ENCODE assay signal across 10 mouse cellular contexts in genomic region chr8:105350186-105350585, GRCm38 (mm10). TPM values are rescaled to one million over a fixed set of nuclear protein-coding genes. Genes with fewer than 3 reads are reported as not detected.
DNase-seq lines count a peak whose midpoint lies in the region; ATAC-seq and TF ChIP-seq lines count a peak whose summit lies in the region.
"Had no signal": no experiment of that assay in that cellular context is flagged by ENCODE, and none has a peak within 500 bp of the region (broad histone marks: within the 10 kb centered on the region; RNA-seq: fewer than 3 reads in every experiment).

No protein-coding gene starts in this region.

- no peak for TF ChIP-seq CTCF in stomach, postnatal 0 days (IDR thresholded peaks at IDR 0.05; ENCODE audit: low read depth)
- no peak for TF ChIP-seq CTCF in intestine, postnatal 0 days (IDR thresholded peaks at IDR 0.05; ENCODE audit: low read depth)

- H3K4me2 ChIP-seq in heart, embryonic 14.5 days (ENCODE audit: low read length), result peak overlapping the region; percentile 97
- H3K4me2 ChIP-seq in stomach, embryonic 14.5 days (replicated peaks; ENCODE audit: low read depth, low read length), result peak overlapping the region; percentile 95
- H3K4me2 ChIP-seq in stomach, postnatal 0 days (replicated peaks; ENCODE audit: low read depth), result no peak overlapping the region
- H3K4me2 ChIP-seq in intestine, postnatal 0 days (replicated peaks; ENCODE audit: low read depth), result peak overlapping the region; percentile 95; the same call in 1 of the 2 replicates
- H3K4me2 ChIP-seq in stomach, embryonic 16.5 days (ENCODE audit: low read depth, low read length), result peak overlapping the region; percentile 17; the same call in 1 of the 2 replicates

- no peak overlapping the region for H3K9ac ChIP-seq in heart, embryonic 14.5 days (ENCODE audit: low read length)
- H3K9ac ChIP-seq in stomach, embryonic 14.5 days (replicated peaks; ENCODE audit: low read depth, low read length), result 0 out of 2 replicates have a peak overlapping the region, but pooled peaks have one; percentile 3
- H3K9ac ChIP-seq in stomach, postnatal 0 days (ENCODE audit: low read length), result no peak overlapping the region
- H3K9ac ChIP-seq in intestine, postnatal 0 days (ENCODE audit: low read depth, low read length), result no peak overlapping the region
- H3K9ac ChIP-seq in stomach, embryonic 16.5 days (ENCODE audit: low read length), result no peak overlapping the region

- no peak for ATAC-seq in heart, embryonic 14.5 days (ENCODE audit: insufficient number of reproducible peaks, insufficient read depth, low FRiP score, low read depth)
- ATAC-seq in stomach, embryonic 14.5 days (ENCODE audit: insufficient number of reproducible peaks, insufficient read depth, low FRiP score, low read depth), result no peak
- no peak for ATAC-seq in stomach, postnatal 0 days (ENCODE audit: low FRiP score, low TSS enrichment)
- no peak for ATAC-seq in intestine, postnatal 0 days
- no peak for ATAC-seq in stomach, embryonic 16.5 days (ENCODE audit: insufficient read depth, low FRiP score)

- peaks cover 28 to 30% of the 10 kb centered on the region in 2 experiments for H3K4me1 ChIP-seq in heart, embryonic 14.5 days (ENCODE audit: control insufficient read depth in 2 of 2, insufficient read depth in 2 of 2, low read length in 2 of 2)
- H3K4me1 ChIP-seq in stomach, embryonic 14.5 days (ENCODE audit: control insufficient read depth, insufficient read depth, low read length), result peaks cover 16% of the 10 kb centered on the region
- H3K4me1 ChIP-seq in stomach, postnatal 0 days (replicated peaks; ENCODE audit: control insufficient read depth, insufficient read depth), result peaks cover 8% of the 10 kb centered on the region; the same call in 1 of the 2 replicates
- peaks cover 15% of the 10 kb centered on the region for H3K4me1 ChIP-seq in intestine, postnatal 0 days (replicated peaks; ENCODE audit: control insufficient read depth, insufficient read depth, low read length)
- H3K4me1 ChIP-seq in stomach, embryonic 16.5 days (ENCODE audit: control insufficient read depth, insufficient read depth, low read length), result peaks cover 20% of the 10 kb centered on the region

- DNase-seq in heart, postnatal 10 days, result no peak
- DNase-seq in stomach, postnatal 0 days (ENCODE audit: low spot score), result no peak
- no peak for DNase-seq in adrenal gland, adult 8-10 months
- DNase-seq in adrenal gland, adult 18-20 months (ENCODE audit: low spot score in 2 of 2), result no peak
- DNase-seq: lung, postnatal 14 days had no signal

- 0 out of 2 replicates have a peak, but pooled peaks cover 5% of the 10 kb centered on the region for H3K27me3 ChIP-seq in heart, embryonic 14.5 days (ENCODE audit: control insufficient read depth, insufficient read depth, low read length)
- H3K27me3 ChIP-seq in stomach, embryonic 14.5 days (ENCODE audit: control insufficient read depth, insufficient read depth, low read length), result no peaks in the 10 kb centered on the region
- no peaks in the 10 kb centered on the region for H3K27me3 ChIP-seq in stomach, postnatal 0 days (ENCODE audit: control insufficient read depth, insufficient read depth, low read length)
- H3K27me3 ChIP-seq in intestine, postnatal 0 days (replicated peaks; ENCODE audit: control insufficient read depth, insufficient read depth, low read length), result peaks cover 14% of the 10 kb centered on the region; the same call in 1 of the 2 replicates
- H3K27me3 ChIP-seq in stomach, embryonic 16.5 days (ENCODE audit: control insufficient read depth, insufficient read depth, low read length), result peaks cover 6% of the 10 kb centered on the region; the same call in 1 of the 2 replicates

- no peak for TF ChIP-seq EP300 in stomach, postnatal 0 days (optimal IDR thresholded peaks at IDR 0.05)

- H3K27ac ChIP-seq in heart, embryonic 14.5 days (replicated peaks in 1 of 2; ENCODE audit: control insufficient read depth in 1 of 2, insufficient read depth in 1 of 2, low read depth in 2 of 2, low read length in 2 of 2), result no peak overlapping the region
- H3K27ac ChIP-seq in stomach, embryonic 14.5 days (ENCODE audit: low read length), result no peak overlapping the region
- H3K27ac ChIP-seq in stomach, postnatal 0 days (replicated peaks), result no peak overlapping the region
- H3K27ac ChIP-seq in intestine, postnatal 0 days (ENCODE audit: low read depth, low read length), result no peak overlapping the region
- no peak overlapping the region for H3K27ac ChIP-seq in stomach, embryonic 16.5 days (ENCODE audit: low read length)

- intact Hi-C loops in heart, postnatal 10 days (cut with DNase I), result no loop called here

- no peaks in the 10 kb centered on the region for H3K36me3 ChIP-seq in heart, embryonic 14.5 days (ENCODE audit: control insufficient read depth, insufficient read depth, low read length)
- H3K36me3 ChIP-seq in stomach, embryonic 14.5 days (ENCODE audit: control insufficient read depth, insufficient read depth, low read length), result no peaks in the 10 kb centered on the region
- no peaks in the 10 kb centered on the region for H3K36me3 ChIP-seq in stomach, postnatal 0 days (ENCODE audit: control insufficient read depth, insufficient read depth, low read length)
- no peaks in the 10 kb centered on the region for H3K36me3 ChIP-seq in intestine, postnatal 0 days (ENCODE audit: control insufficient read depth, insufficient read depth)
- no peaks in the 10 kb centered on the region for H3K36me3 ChIP-seq in stomach, embryonic 16.5 days (ENCODE audit: control insufficient read depth, insufficient read depth, low read length)
- H3K36me3 ChIP-seq: G1E had no signal

- H3K4me3 ChIP-seq in heart, embryonic 14.5 days (ENCODE audit: control insufficient read depth in 1 of 2, insufficient read depth in 1 of 2, low read depth in 1 of 2, low read length in 2 of 2), result peak overlapping the region in 1 of 2 experiments; percentile 77; a peak in 1 of 4 replicates
- H3K4me3 ChIP-seq in stomach, embryonic 14.5 days (ENCODE audit: low read depth, low read length), result peak overlapping the region; percentile 80; the same call in 1 of the 2 replicates
- no peak overlapping the region for H3K4me3 ChIP-seq in stomach, postnatal 0 days (ENCODE audit: low read depth, low read length)
- H3K4me3 ChIP-seq in intestine, postnatal 0 days (ENCODE audit: low read depth, low read length), result 0 out of 2 replicates have a peak overlapping the region, but pooled peaks have one; percentile 74
- peak overlapping the region; percentile 83; the same call in 1 of the 2 replicates for H3K4me3 ChIP-seq in stomach, embryonic 16.5 days (replicated peaks; ENCODE audit: low read length)

- WGBS in heart, embryonic 14.5 days, result 22% methylated on average over 7 of the region's 7 CpGs
- 43% methylated on average over 7 of the region's 7 CpGs for WGBS in stomach, embryonic 14.5 days
- 54% methylated on average over 7 of the region's 7 CpGs for whole genome bisulfite sequencing in stomach, postnatal 0 days
- 56% methylated on average over 7 of the region's 7 CpGs for WGBS in intestine, postnatal 0 days
- WGBS in stomach, embryonic 16.5 days, result 42% methylated on average over 7 of the region's 7 CpGs

- no peaks in the 10 kb centered on the region for H3K9me3 ChIP-seq in heart, embryonic 14.5 days (ENCODE audit: control insufficient read depth, low read length)
- H3K9me3 ChIP-seq in stomach, embryonic 14.5 days (ENCODE audit: control insufficient read depth, low read depth, low read length), result no peaks in the 10 kb centered on the region
- H3K9me3 ChIP-seq in stomach, postnatal 0 days (ENCODE audit: control insufficient read depth, low read length), result no peaks in the 10 kb centered on the region
- H3K9me3 ChIP-seq in intestine, postnatal 0 days (ENCODE audit: control insufficient read depth), result no peaks in the 10 kb centered on the region
- no peaks in the 10 kb centered on the region for H3K9me3 ChIP-seq in stomach, embryonic 16.5 days (replicated peaks; ENCODE audit: control insufficient read depth, low read length)
- H3K9me3 ChIP-seq: G1E had no signal

RNA-seq across cellular contexts. Expression of gene Slc9a5, which starts 1.5 kb away (rescaled TPM):
- polyA plus RNA-seq in heart, embryonic 14.5 days (2014; fragmentation: Nextera tagmentation; extraction: Ambion mirVana), result 0.90 and 1.3 TPM in 2 replicates
- total RNA-seq in heart, postnatal 10 days (2021), result 1 to 10 TPM; 1.7 TPM
- 3.2 and 3.7 TPM in 2 replicates for polyA plus RNA-seq in stomach, embryonic 14.5 days (2014; fragmentation: Nextera tagmentation; extraction: Ambion mirVana)
- polyA plus RNA-seq in stomach, postnatal 0 days (2015; fragmentation: Nextera tagmentation; extraction: Ambion mirVana), result 0.29 and 0.40 TPM in 2 replicates
- 0.31 and 0.40 TPM in 2 replicates for polyA plus RNA-seq in intestine, postnatal 0 days (2015; fragmentation: Nextera tagmentation; extraction: Ambion mirVana)
- 1.5 and 1.7 TPM in 2 replicates for polyA plus RNA-seq in stomach, embryonic 16.5 days (2015; fragmentation: Nextera tagmentation; extraction: Ambion mirVana)
- 1 to 10 TPM in 3 of 4 experiments, under 1 TPM in 1; 0.73 to 1.9 (median 1.4) TPM for total RNA-seq in adrenal gland, adult 8-10 months (2022)
- total RNA-seq in adrenal gland, adult 18-20 months (2021), result under 1 TPM; 0.58 to 0.93 TPM

RNA-seq across cellular contexts. Expression of gene Fhod1, which starts 2.4 kb away (rescaled TPM):
- 2.2 and 2.3 TPM in 2 replicates for polyA plus RNA-seq in heart, embryonic 14.5 days (2014; fragmentation: Nextera tagmentation; extraction: Ambion mirVana)
- 10 to 100 TPM; 10.9 to 11.7 TPM for total RNA-seq in heart, postnatal 10 days (2021)
- 3.5 and 6.3 TPM in 2 replicates for polyA plus RNA-seq in stomach, embryonic 14.5 days (2014; fragmentation: Nextera tagmentation; extraction: Ambion mirVana)
- 0.63 and 0.93 TPM in 2 replicates for polyA plus RNA-seq in stomach, postnatal 0 days (2015; fragmentation: Nextera tagmentation; extraction: Ambion mirVana)
- polyA plus RNA-seq in intestine, postnatal 0 days (2015; fragmentation: Nextera tagmentation; extraction: Ambion mirVana), result 1.3 and 1.6 TPM in 2 replicates
- 2.2 and 2.5 TPM in 2 replicates for polyA plus RNA-seq in stomach, embryonic 16.5 days (2015; fragmentation: Nextera tagmentation; extraction: Ambion mirVana)
- total RNA-seq in adrenal gland, adult 8-10 months (2022), result 10 to 100 TPM; 11.8 to 21.9 (median 17.1) TPM
- 1 to 10 TPM; 8.3 to 8.6 TPM for total RNA-seq in adrenal gland, adult 18-20 months (2021)

RNA-seq across cellular contexts. Expression of gene Plekhg4, which starts 22.9 kb away (rescaled TPM):
- 0.11 and 0.23 TPM in 2 replicates for polyA plus RNA-seq in heart, embryonic 14.5 days (2014; fragmentation: Nextera tagmentation; extraction: Ambion mirVana)
- under 1 TPM in 1 of 2 experiments, not detected in 1; 0.12 TPM for total RNA-seq in heart, postnatal 10 days (2021)
- polyA plus RNA-seq in stomach, embryonic 14.5 days (2014; fragmentation: Nextera tagmentation; extraction: Ambion mirVana), result 0.14 and 0.64 TPM in 2 replicates
- polyA plus RNA-seq in stomach, postnatal 0 days (2015; fragmentation: Nextera tagmentation; extraction: Ambion mirVana), result 0.05 and 0.10 TPM in 2 replicates
- polyA plus RNA-seq in intestine, postnatal 0 days (2015; fragmentation: Nextera tagmentation; extraction: Ambion mirVana), result 0.13 and 0.20 TPM in 2 replicates
- 0.11 and 0.22 TPM in 2 replicates for polyA plus RNA-seq in stomach, embryonic 16.5 days (2015; fragmentation: Nextera tagmentation; extraction: Ambion mirVana)
- total RNA-seq in adrenal gland, adult 8-10 months (2022), result 1 to 10 TPM in 2 of 4 experiments, under 1 TPM in 2; 0.42 to 2.7 (median 1.3) TPM
- under 1 TPM; 0.17 to 0.67 TPM for total RNA-seq in adrenal gland, adult 18-20 months (2021)

RNA-seq across cellular contexts. Expression of gene Tmem208, which starts 24.0 kb away (rescaled TPM):
- polyA plus RNA-seq in heart, embryonic 14.5 days (2014; fragmentation: Nextera tagmentation; extraction: Ambion mirVana), result 81.1 and 88.6 TPM in 2 replicates
- 10 to 100 TPM; 30.7 to 31.5 TPM for total RNA-seq in heart, postnatal 10 days (2021)
- polyA plus RNA-seq in stomach, embryonic 14.5 days (2014; fragmentation: Nextera tagmentation; extraction: Ambion mirVana), result 122 and 128 TPM in 2 replicates
- 105 and 111 TPM in 2 replicates for polyA plus RNA-seq in stomach, postnatal 0 days (2015; fragmentation: Nextera tagmentation; extraction: Ambion mirVana)
- 167 and 184 TPM in 2 replicates for polyA plus RNA-seq in intestine, postnatal 0 days (2015; fragmentation: Nextera tagmentation; extraction: Ambion mirVana)
- 124 and 131 TPM in 2 replicates for polyA plus RNA-seq in stomach, embryonic 16.5 days (2015; fragmentation: Nextera tagmentation; extraction: Ambion mirVana)
- total RNA-seq in adrenal gland, adult 8-10 months (2022), result 10 to 100 TPM; 62.1 to 66.9 (median 65.1) TPM
- 10 to 100 TPM; 55.6 to 69.6 TPM for total RNA-seq in adrenal gland, adult 18-20 months (2021)

RNA-seq across cellular contexts. Expression of gene Lrrc29, which starts 24.1 kb away (rescaled TPM):
- 1.2 and 1.4 TPM in 2 replicates for polyA plus RNA-seq in heart, embryonic 14.5 days (2014; fragmentation: Nextera tagmentation; extraction: Ambion mirVana)
- 1 to 10 TPM; 2.0 to 2.5 TPM for total RNA-seq in heart, postnatal 10 days (2021)
- polyA plus RNA-seq in stomach, embryonic 14.5 days (2014; fragmentation: Nextera tagmentation; extraction: Ambion mirVana), result 2.6 and 3.6 TPM in 2 replicates
- polyA plus RNA-seq in stomach, postnatal 0 days (2015; fragmentation: Nextera tagmentation; extraction: Ambion mirVana), result 2.7 and 2.8 TPM in 2 replicates
- polyA plus RNA-seq in intestine, postnatal 0 days (2015; fragmentation: Nextera tagmentation; extraction: Ambion mirVana), result 3.8 and 3.9 TPM in 2 replicates
- polyA plus RNA-seq in stomach, embryonic 16.5 days (2015; fragmentation: Nextera tagmentation; extraction: Ambion mirVana), result 2.1 and 2.4 TPM in 2 replicates
- total RNA-seq in adrenal gland, adult 8-10 months (2022), result 10 to 100 TPM in 2 of 4 experiments, 1 to 10 TPM in 2; 3.1 to 14.2 (median 8.5) TPM
- 1 to 10 TPM; 3.1 to 3.8 TPM for total RNA-seq in adrenal gland, adult 18-20 months (2021)
